Mouse (Mus musculus): Measurements from ENCODE around the gene Pla2g4f. TPM values are rescaled to one million over a fixed set of nuclear protein-coding genes. Genes with fewer than 3 reads are reported as not detected.

Pla2g4f gene
- polyA plus RNA-seq, 1 experiment from 2014 or later: 0.11 TPM

- DNase-seq (no peak), ATAC-seq (ENCODE audit: insufficient read depth) (no peak)
- Histone ChIP-seq H3K9ac (no peak overlapping the region), H3K36me3 (ENCODE audit: insufficient read depth) (peaks cover 58% of the 10 kb centered on the region), H3K9me3 (ENCODE audit: low read depth, low read length) (no peaks in the 10 kb centered on the region), H3K4me3 (ENCODE audit: low read depth, low read length) (no peak overlapping the region), H3K27ac (ENCODE audit: low read depth) (no peak overlapping the region), H3K4me1 (ENCODE audit: insufficient read depth) (no peaks in the 10 kb centered on the region), H3K4me2 (no peak overlapping the region), H3K27me3 (ENCODE audit: insufficient read depth, low read length) (no peaks in the 10 kb centered on the region)
- WGBS: 78% methylated on average over 4 of the region's 4 CpGs
- TF ChIP-seq CTCF (IDR thresholded peaks at IDR 0.05; ENCODE audit: low read depth): no peak
Observed at GRCm38 (mm10) chr2:120331575-120331974, 17.6 kb upstream of the Pla2g4f start.

- WGBS: 62% methylated on average over 4 of the region's 4 CpGs
Observed at GRCm38 (mm10) chr2:120315077-120315476, 1.1 kb upstream of the Pla2g4f start.

GRCm38 (mm10) chr2:120314487-120314886 is 522 bp upstream of the Pla2g4f start:
- Histone ChIP-seq H3K36me3 (ENCODE audit: insufficient read depth) (peaks cover 31% of the 10 kb centered on the region), H3K4me3 (ENCODE audit: low read depth, low read length) (no peak overlapping the region), H3K27ac (ENCODE audit: low read depth) (no peak overlapping the region), H3K4me1 (ENCODE audit: insufficient read depth) (no peaks in the 10 kb centered on the region), H3K27me3 (ENCODE audit: insufficient read depth, low read length) (no peaks in the 10 kb centered on the region), H3K9me3 (ENCODE audit: low read depth, low read length) (no peaks in the 10 kb centered on the region), H3K4me2 (no peak overlapping the region), H3K9ac (no peak overlapping the region)
- 84% methylated on average over 4 of the region's 4 CpGs for WGBS
- no peak for TF ChIP-seq CTCF (IDR thresholded peaks at IDR 0.05; ENCODE audit: low read depth)
- ATAC-seq (ENCODE audit: insufficient read depth) (no peak), DNase-seq (no peak)

More at GRCm38 (mm10) chr2:120315077-120315476, 1.1 kb upstream of the Pla2g4f start:
- DNase-seq (no peak), ATAC-seq (ENCODE audit: insufficient read depth) (no peak)
- Histone ChIP-seq H3K4me3 (ENCODE audit: low read depth, low read length) (no peak overlapping the region), H3K36me3 (ENCODE audit: insufficient read depth) (peaks cover 33% of the 10 kb centered on the region), H3K4me1 (ENCODE audit: insufficient read depth) (no peaks in the 10 kb centered on the region), H3K9me3 (ENCODE audit: low read depth, low read length) (no peaks in the 10 kb centered on the region), H3K9ac (no peak overlapping the region), H3K4me2 (no peak overlapping the region), H3K27me3 (ENCODE audit: insufficient read depth, low read length) (no peaks in the 10 kb centered on the region), H3K27ac (ENCODE audit: low read depth) (no peak overlapping the region)
- no peak for TF ChIP-seq CTCF (IDR thresholded peaks at IDR 0.05; ENCODE audit: low read depth)

- TF ChIP-seq CTCF (IDR thresholded peaks at IDR 0.05; ENCODE audit: low read depth): no peak
- H3K4me3 ChIP-seq (ENCODE audit: low read depth, low read length): no peak overlapping the region
- no peaks in the 10 kb centered on the region for H3K9me3 ChIP-seq (ENCODE audit: low read depth, low read length)
- peaks cover 9% of the 10 kb centered on the region for H3K36me3 ChIP-seq (ENCODE audit: insufficient read depth)
- no peak overlapping the region for H3K4me2 ChIP-seq
- H3K27me3 ChIP-seq (ENCODE audit: insufficient read depth, low read length): no peaks in the 10 kb centered on the region
- WGBS: 78% methylated on average over 7 of the region's 7 CpGs
- no peak overlapping the region for H3K27ac ChIP-seq (ENCODE audit: low read depth)
- H3K4me1 ChIP-seq (ENCODE audit: insufficient read depth): no peaks in the 10 kb centered on the region
- DNase-seq (no peak), ATAC-seq (ENCODE audit: insufficient read depth) (no peak)
- no peak overlapping the region for H3K9ac ChIP-seq
Observed at GRCm38 (mm10) chr2:120312276-120312825, 1.6 kb downstream of the Pla2g4f start.

GRCm38 (mm10) chr2:120304113-120304512 is 9.9 kb downstream of the Pla2g4f start:
- no peak for TF ChIP-seq CTCF (IDR thresholded peaks at IDR 0.05; ENCODE audit: low read depth)
- no peak overlapping the region for H3K4me2 ChIP-seq
- DNase-seq (peak; percentile 18), ATAC-seq (ENCODE audit: insufficient read depth) (no peak)
- H3K4me1 ChIP-seq (ENCODE audit: insufficient read depth): no peaks in the 10 kb centered on the region
- no peak overlapping the region for H3K9ac ChIP-seq
- no peak overlapping the region for H3K4me3 ChIP-seq (ENCODE audit: low read depth, low read length)
- H3K36me3 ChIP-seq (ENCODE audit: insufficient read depth): no peaks in the 10 kb centered on the region
- no peaks in the 10 kb centered on the region for H3K27me3 ChIP-seq (ENCODE audit: insufficient read depth, low read length)
- 11% methylated on average over 3 of the region's 3 CpGs for WGBS
- H3K27ac ChIP-seq (ENCODE audit: low read depth): no peak overlapping the region
- no peaks in the 10 kb centered on the region for H3K9me3 ChIP-seq (ENCODE audit: low read depth, low read length)

GRCm38 (mm10) chr2:120301076-120301475 is 12.9 kb downstream of the Pla2g4f start:
- TF ChIP-seq CTCF (IDR thresholded peaks at IDR 0.05; ENCODE audit: low read depth): no peak
- no peak for DNase-seq
- Histone ChIP-seq H3K36me3 (ENCODE audit: insufficient read depth) (no peaks in the 10 kb centered on the region), H3K4me1 (ENCODE audit: insufficient read depth) (no peaks in the 10 kb centered on the region), H3K4me3 (ENCODE audit: low read depth, low read length) (no peak overlapping the region), H3K27me3 (ENCODE audit: insufficient read depth, low read length) (no peaks in the 10 kb centered on the region), H3K9me3 (ENCODE audit: low read depth, low read length) (no peaks in the 10 kb centered on the region), H3K9ac (no peak overlapping the region), H3K27ac (ENCODE audit: low read depth) (no peak overlapping the region), H3K4me2 (no peak overlapping the region)
- 92% methylated on average over 6 of the region's 6 CpGs for WGBS
- no peak for ATAC-seq (ENCODE audit: insufficient read depth)

- Histone ChIP-seq H3K27me3 (ENCODE audit: insufficient read depth, low read length) (no peaks in the 10 kb centered on the region), H3K4me3 (ENCODE audit: low read depth, low read length) (no peak overlapping the region), H3K9me3 (ENCODE audit: low read depth, low read length) (no peaks in the 10 kb centered on the region), H3K4me2 (no peak overlapping the region), H3K27ac (ENCODE audit: low read depth) (no peak overlapping the region), H3K4me1 (ENCODE audit: insufficient read depth) (no peaks in the 10 kb centered on the region), H3K36me3 (ENCODE audit: insufficient read depth) (no peaks in the 10 kb centered on the region), H3K9ac (no peak overlapping the region)
- 78% methylated on average over 4 of the region's 4 CpGs for WGBS
- no peak for TF ChIP-seq CTCF (IDR thresholded peaks at IDR 0.05; ENCODE audit: low read depth)
- ATAC-seq (ENCODE audit: insufficient read depth) (peak; percentile 35; the same call in 1 of the 2 replicates), DNase-seq (no peak)
Observed at GRCm38 (mm10) chr2:120299866-120300265, 14.1 kb downstream of the Pla2g4f start.

Measured in lung, embryonic 14.5 days (tissue).